Mouse (Mus musculus): ENCODE results near the gene Asl. TPM values are rescaled to one million over a fixed set of nuclear protein-coding genes. Genes with fewer than 3 reads are reported as not detected.
A peak's percentile ranks its signal among the peaks of the same experiment; 100 is the strongest.

The Asl gene
- polyA plus RNA-seq, 1 experiment: 440 TPM

DNA sequence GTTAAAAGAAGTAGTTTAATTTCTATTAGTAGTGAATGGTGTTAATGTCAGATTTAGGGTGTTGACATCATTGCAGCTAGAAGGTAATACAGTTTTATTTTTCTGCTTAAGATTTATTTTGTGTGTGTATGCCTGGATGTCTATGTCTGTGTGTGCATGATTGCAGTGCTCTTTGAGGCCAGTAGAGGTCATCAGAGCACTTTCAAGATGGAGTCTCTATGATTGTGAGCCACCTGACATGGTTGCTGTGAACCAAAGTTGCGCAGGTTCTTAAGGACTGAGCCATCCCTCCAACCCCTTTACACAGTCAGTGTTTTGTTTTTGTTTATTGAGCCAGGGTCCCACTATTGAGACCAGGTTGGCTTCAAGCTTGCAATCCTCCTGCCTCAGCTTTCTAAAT is 36.5 kb upstream of the Asl start:
- H3K27ac ChIP-seq (ENCODE audit: insufficient read depth, low read depth, low read length): no peak overlapping the region
- no peaks in the 10 kb centered on the region for H3K36me3 ChIP-seq (ENCODE audit: control insufficient read depth, insufficient read depth, low read length)
- DNase-seq: no peak
- 100% methylated on average over 1 of the region's 1 CpGs for WGBS
- H3K4me3 ChIP-seq (ENCODE audit: insufficient read depth, low read depth, low read length): no peak overlapping the region
- no peaks in the 10 kb centered on the region for H3K4me1 ChIP-seq (ENCODE audit: control insufficient read depth, insufficient read depth, low read length)
- peak; percentile 44; the same call in 1 of the 2 replicates for TF ChIP-seq CTCF (conservative IDR thresholded peaks at IDR 0.05; ENCODE audit: insufficient read depth, insufficient read length, low read depth, low read length)
- TF ChIP-seq POLR2A (IDR thresholded peaks at IDR 0.05; ENCODE audit: low read depth, low read length): no peak
- H3K27me3 ChIP-seq (replicated peaks; ENCODE audit: control insufficient read depth, insufficient read depth, low read length): no peaks in the 10 kb centered on the region

DNA sequence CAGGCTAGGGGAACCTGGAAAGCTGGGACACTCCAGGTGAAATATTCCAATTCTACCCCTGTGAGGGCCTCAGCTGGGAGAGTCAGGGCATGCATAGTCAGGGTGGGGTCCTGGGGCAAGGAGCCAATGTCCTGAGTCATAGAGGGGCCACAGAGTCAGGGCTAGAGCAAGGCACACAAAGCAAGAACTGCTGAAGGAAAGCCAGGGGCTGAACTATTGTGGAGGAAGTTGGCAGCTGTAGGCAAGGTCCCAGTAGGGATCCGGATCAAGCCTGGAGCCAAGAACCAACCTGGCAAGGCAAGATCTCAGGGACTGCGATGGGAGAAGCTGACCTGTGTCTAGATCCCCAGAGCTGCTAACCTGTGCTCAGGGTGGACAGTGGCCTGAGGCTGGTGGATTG is 34.7 kb upstream of the Asl start:
- Histone ChIP-seq H3K36me3 (ENCODE audit: control insufficient read depth, insufficient read depth, low read length) (no peaks in the 10 kb centered on the region; the same call in 1 of the 2 replicates), H3K4me1 (ENCODE audit: control insufficient read depth, insufficient read depth, low read length) (no peaks in the 10 kb centered on the region), H3K27me3 (replicated peaks; ENCODE audit: control insufficient read depth, insufficient read depth, low read length) (no peaks in the 10 kb centered on the region), H3K27ac (ENCODE audit: insufficient read depth, low read depth, low read length) (no peak overlapping the region), H3K4me3 (ENCODE audit: insufficient read depth, low read depth, low read length) (no peak overlapping the region)
- WGBS: 73% methylated on average over 2 of the region's 2 CpGs
- no peak for TF ChIP-seq POLR2A (IDR thresholded peaks at IDR 0.05; ENCODE audit: low read depth, low read length)
- no peak for TF ChIP-seq CTCF (conservative IDR thresholded peaks at IDR 0.05; ENCODE audit: insufficient read depth, insufficient read length, low read depth, low read length)
- DNase-seq: no peak

DNA sequence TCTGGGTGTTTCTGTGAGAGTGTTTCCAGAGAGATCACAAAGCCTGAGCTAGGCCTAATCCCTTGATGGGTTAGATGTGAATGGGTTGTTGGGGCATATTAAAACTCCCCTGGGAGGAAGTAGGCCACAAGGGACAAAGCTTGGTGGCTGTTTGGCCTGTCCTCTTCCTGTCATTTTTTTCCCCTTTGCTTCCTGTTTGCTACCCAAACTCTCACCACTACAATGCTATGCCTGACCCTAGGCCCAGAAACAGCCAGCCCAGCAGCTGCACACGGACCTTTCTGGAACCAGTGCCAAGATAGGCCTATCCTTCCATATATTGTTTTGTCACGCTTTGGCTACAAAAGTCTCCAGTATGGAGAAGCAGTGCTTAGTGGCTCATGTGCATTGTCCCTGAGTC is 33.0 kb upstream of the Asl start:
- Histone ChIP-seq H3K27ac (ENCODE audit: insufficient read depth, low read depth, low read length) (peak overlapping the region; percentile 15), H3K4me3 (ENCODE audit: insufficient read depth, low read depth, low read length) (no peak overlapping the region), H3K4me1 (ENCODE audit: control insufficient read depth, insufficient read depth, low read length) (no peaks in the 10 kb centered on the region), H3K36me3 (ENCODE audit: control insufficient read depth, insufficient read depth, low read length) (no peaks in the 10 kb centered on the region; the same call in 1 of the 2 replicates), H3K27me3 (replicated peaks; ENCODE audit: control insufficient read depth, insufficient read depth, low read length) (no peaks in the 10 kb centered on the region)
- DNase-seq: peak; percentile 60
- no peak for TF ChIP-seq POLR2A (IDR thresholded peaks at IDR 0.05; ENCODE audit: low read depth, low read length)
- TF ChIP-seq CTCF (conservative IDR thresholded peaks at IDR 0.05; ENCODE audit: insufficient read depth, insufficient read length, low read depth, low read length): no peak
- 53% methylated on average over 2 of the region's 2 CpGs for WGBS

- no peak overlapping the region for H3K4me3 ChIP-seq (ENCODE audit: insufficient read depth, low read depth, low read length)
- DNase-seq: no peak
- no peaks in the 10 kb centered on the region; the same call in 1 of the 2 replicates for H3K36me3 ChIP-seq (ENCODE audit: control insufficient read depth, insufficient read depth, low read length)
- H3K4me1 ChIP-seq (ENCODE audit: control insufficient read depth, insufficient read depth, low read length): no peaks in the 10 kb centered on the region
- TF ChIP-seq CTCF (conservative IDR thresholded peaks at IDR 0.05; ENCODE audit: insufficient read depth, insufficient read length, low read depth, low read length): no peak
- TF ChIP-seq POLR2A (IDR thresholded peaks at IDR 0.05; ENCODE audit: low read depth, low read length): no peak
- 0 out of 2 replicates have a peak overlapping the region, but pooled peaks have one; percentile 7 for H3K27ac ChIP-seq (ENCODE audit: insufficient read depth, low read depth, low read length)
- WGBS: 79% methylated on average over 4 of the region's 4 CpGs
- no peaks in the 10 kb centered on the region for H3K27me3 ChIP-seq (replicated peaks; ENCODE audit: control insufficient read depth, insufficient read depth, low read length)
These were observed 31.2 kb upstream of the Asl start for GRCm38 (mm10) chr5:130060329-130060665.

GRCm38 (mm10) chr5:130059413-130060328 is 30.6 kb upstream of the Asl start:
- H3K27me3 ChIP-seq (replicated peaks; ENCODE audit: control insufficient read depth, insufficient read depth, low read length): no peaks in the 10 kb centered on the region
- TF ChIP-seq CTCF (conservative IDR thresholded peaks at IDR 0.05; ENCODE audit: insufficient read depth, insufficient read length, low read depth, low read length) (no peak), POLR2A (IDR thresholded peaks at IDR 0.05; ENCODE audit: low read depth, low read length) (no peak)
- peak overlapping the region; percentile 46 for H3K27ac ChIP-seq (ENCODE audit: insufficient read depth, low read depth, low read length)
- peak; percentile 32 for DNase-seq
- whole genome bisulfite sequencing: 71% methylated on average over 12 of the region's 12 CpGs
- H3K4me3 ChIP-seq (ENCODE audit: insufficient read depth, low read depth, low read length): no peak overlapping the region
- H3K4me1 ChIP-seq (ENCODE audit: control insufficient read depth, insufficient read depth, low read length): no peaks in the 10 kb centered on the region
- no peaks in the 10 kb centered on the region; the same call in 1 of the 2 replicates for H3K36me3 ChIP-seq (ENCODE audit: control insufficient read depth, insufficient read depth, low read length)

- Histone ChIP-seq H3K27me3 (replicated peaks; ENCODE audit: control insufficient read depth, insufficient read depth, low read length) (no peaks in the 10 kb centered on the region), H3K4me3 (ENCODE audit: insufficient read depth, low read depth, low read length) (no peak overlapping the region), H3K4me1 (ENCODE audit: control insufficient read depth, insufficient read depth, low read length) (no peaks in the 10 kb centered on the region), H3K36me3 (ENCODE audit: control insufficient read depth, insufficient read depth, low read length) (no peaks in the 10 kb centered on the region; the same call in 1 of the 2 replicates), H3K27ac (ENCODE audit: insufficient read depth, low read depth, low read length) (no peak overlapping the region)
- DNase-seq: no peak
- WGBS: 88% methylated on average over 2 of the region's 2 CpGs
- TF ChIP-seq POLR2A (IDR thresholded peaks at IDR 0.05; ENCODE audit: low read depth, low read length) (no peak), CTCF (conservative IDR thresholded peaks at IDR 0.05; ENCODE audit: insufficient read depth, insufficient read length, low read depth, low read length) (no peak)
These were observed 27.3 kb upstream of the Asl start for GRCm38 (mm10) chr5:130056303-130056702.

GRCm38 (mm10) chr5:130055688-130056087 is 26.6 kb upstream of the Asl start:
- no peak for TF ChIP-seq POLR2A (IDR thresholded peaks at IDR 0.05; ENCODE audit: low read depth, low read length)
- no peak; the same call in 1 of the 2 replicates for TF ChIP-seq CTCF (conservative IDR thresholded peaks at IDR 0.05; ENCODE audit: insufficient read depth, insufficient read length, low read depth, low read length)
- Histone ChIP-seq H3K27me3 (replicated peaks; ENCODE audit: control insufficient read depth, insufficient read depth, low read length) (no peaks in the 10 kb centered on the region), H3K36me3 (ENCODE audit: control insufficient read depth, insufficient read depth, low read length) (no peaks in the 10 kb centered on the region; the same call in 1 of the 2 replicates), H3K4me1 (ENCODE audit: control insufficient read depth, insufficient read depth, low read length) (no peaks in the 10 kb centered on the region), H3K4me3 (ENCODE audit: insufficient read depth, low read depth, low read length) (no peak overlapping the region), H3K27ac (ENCODE audit: insufficient read depth, low read depth, low read length) (no peak overlapping the region)
- 90% methylated on average over 4 of the region's 4 CpGs for WGBS
- DNase-seq: no peak
